Mouse (Mus musculus) thymus, adult 2 months (tissue): ENCODE measurements around the gene Mroh2b. TPM values are rescaled to one million over a fixed set of nuclear protein-coding genes. Genes with fewer than 3 reads are reported as not detected.

Experiments
- DNase-seq: peaks from one replicate; pipeline ENCODE4 v3.0.0; 2021
- H3K27ac ChIP-seq: fragments of 200-500 bp; 2 replicates; pipeline ENCODE4 v1.5.1; 2012; ENCODE audit warnings: low read length, control low read depth; ENCODE audit not compliant: control insufficient read depth, insufficient read depth
- H3K27me3 ChIP-seq: fragments of 200-500 bp; 2 replicates; pipeline ENCODE4 v1.6.1; 2012; ENCODE audit warnings: mild to moderate bottlenecking, low read length, moderate library complexity, mixed read lengths; ENCODE audit not compliant: control insufficient read depth, insufficient read depth
- H3K36me3 ChIP-seq: fragments of 200-500 bp; 2 replicates; pipeline ENCODE4 v1.6.1; 2012; ENCODE audit warnings: mild to moderate bottlenecking, low read length, moderate library complexity; ENCODE audit not compliant: control insufficient read depth, insufficient read depth
- H3K4me1 ChIP-seq: fragments of 200-500 bp; replicated peaks from 2 replicates; pipeline ENCODE4 v1.6.1; 2012; ENCODE audit warnings: low read length; ENCODE audit not compliant: control insufficient read depth, insufficient read depth
- H3K4me3 ChIP-seq: fragments of 200-500 bp; 2 replicates; pipeline ENCODE4 v1.5.1; 2012; ENCODE audit warnings: mild to moderate bottlenecking, low read length, control low read depth, moderate library complexity; ENCODE audit not compliant: control insufficient read depth, insufficient read depth
- CTCF ChIP-seq: fragments of 200-500 bp; IDR thresholded peaks from 2 replicates; pipeline ENCODE4 v1.5.1; 2012; ENCODE audit warnings: mild to moderate bottlenecking, control low read depth, low read length, moderate library complexity, borderline replicate concordance; ENCODE audit not compliant: control insufficient read depth, poor library complexity, insufficient read depth; ENCODE audit errors: extremely low read depth
- POLR2A ChIP-seq: fragments of 200-500 bp; IDR thresholded peaks from 2 replicates; pipeline ENCODE4 v1.6.1; 2012; ENCODE audit warnings: mild to moderate bottlenecking, low read length, control low read depth, moderate library complexity; ENCODE audit not compliant: control insufficient read depth, poor library complexity, insufficient read depth; ENCODE audit errors: extremely low read depth
- WGBS: fragments of 180-500 bp; shearing (Covaris S2); methylation state at CpG from one replicate; pipeline ENCODE4 v1.1.7; 2018; 5-methylcytosine and 5-hydroxymethylcytosine counted together
- polyA plus RNA-seq: library from polyadenylated mRNA; depleted of rRNA; stranded (reverse); fragments of >200 nt; gene quantifications from 2 replicates; pipeline ENCODE4 v1.2.3, GENCODE M21; 2012; rRNA removed

Mroh2b gene
- polyA plus RNA-seq: 0.07 TPM in 1 of 2 replicates, not detected in the other

DNA sequence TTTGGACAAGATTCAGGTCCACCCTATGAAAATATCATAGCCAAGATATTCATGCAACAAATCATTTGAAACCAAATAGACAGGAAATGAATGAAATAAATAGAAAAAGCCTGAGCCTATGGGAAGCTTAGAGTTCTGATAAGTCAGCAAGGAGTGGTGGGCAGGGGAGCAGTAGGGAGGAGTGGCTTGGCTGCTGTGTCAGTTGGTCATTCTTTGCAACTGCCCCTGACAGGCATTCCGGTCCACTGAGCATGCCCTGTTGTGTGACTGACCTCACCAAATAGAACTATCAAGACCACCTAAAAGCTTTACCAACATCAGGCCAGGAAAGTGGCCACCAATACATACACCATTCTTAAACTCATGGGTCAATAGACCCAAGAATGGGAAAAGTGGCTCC is at the start of gene Mroh2b:
Gene Mroh2b (plus strand): TSS at position 301 of the 400 bp plus-strand sequence.
- Histone ChIP-seq H3K4me1 (no peaks in the 10 kb centered on the region), H3K27me3 (no peaks in the 10 kb centered on the region), H3K36me3 (no peaks in the 10 kb centered on the region), H3K4me3 (no peak within 1 kb of the TSS), H3K27ac (no peak within 1 kb of the TSS)
- no peak for DNase-seq
- 100% methylated on average over 1 of the region's 1 CpGs for whole genome bisulfite sequencing
- no peak for TF ChIP-seq POLR2A
- TF ChIP-seq CTCF: no peak

GRCm38 (mm10) chr15:4850015-4850414 is 48.5 kb upstream of the Mroh2b start:
- H3K4me3 ChIP-seq: no peak overlapping the region
- 93% methylated on average over 1 of the region's 1 CpGs for WGBS
- H3K36me3 ChIP-seq: no peaks in the 10 kb centered on the region
- H3K4me1 ChIP-seq: no peaks in the 10 kb centered on the region
- no peak overlapping the region for H3K27ac ChIP-seq
- no peaks in the 10 kb centered on the region for H3K27me3 ChIP-seq
- no peak for DNase-seq
- no peak for TF ChIP-seq CTCF
- no peak for TF ChIP-seq POLR2A

DNA sequence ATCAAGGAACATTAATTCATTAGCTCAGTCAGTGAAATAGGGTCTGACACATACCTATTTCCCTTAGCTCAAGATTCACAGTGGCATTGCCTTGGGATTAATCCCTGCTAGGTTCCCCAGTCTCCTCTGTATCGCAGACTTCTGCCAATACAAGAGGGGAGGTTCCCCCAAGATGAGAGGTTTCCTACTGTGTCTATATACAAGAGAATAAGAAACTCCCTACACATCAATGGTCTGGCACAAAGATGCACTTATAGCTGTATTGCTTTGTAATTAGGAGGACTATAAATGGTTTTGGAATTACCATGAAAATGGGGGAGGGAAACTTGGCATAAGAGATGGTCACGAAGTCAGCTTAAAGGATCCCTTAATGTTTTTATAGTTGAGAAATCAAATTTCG is 3.6 kb upstream of the Mroh2b start:
- 79% methylated on average over 3 of the region's 3 CpGs for WGBS
- Histone ChIP-seq H3K4me1 (no peaks in the 10 kb centered on the region), H3K27ac (no peak overlapping the region), H3K36me3 (no peaks in the 10 kb centered on the region), H3K4me3 (no peak overlapping the region), H3K27me3 (no peaks in the 10 kb centered on the region)
- no peak for DNase-seq
- TF ChIP-seq CTCF: no peak
- TF ChIP-seq POLR2A: no peak

- WGBS: 84% methylated on average over 8 of the region's 8 CpGs
Measured at GRCm38 (mm10) chr15:4934731-4935130, 36.2 kb downstream of the Mroh2b start.

GRCm38 (mm10) chr15:4973355-4973754 is 74.8 kb downstream of the Mroh2b start:
- Histone ChIP-seq H3K27me3 (no peaks in the 10 kb centered on the region), H3K36me3 (no peaks in the 10 kb centered on the region), H3K4me1 (no peaks in the 10 kb centered on the region), H3K27ac (no peak overlapping the region), H3K4me3 (no peak overlapping the region)
- no peak for DNase-seq
- WGBS: 100% methylated on average over 1 of the region's 1 CpGs
- TF ChIP-seq POLR2A: no peak
- no peak for TF ChIP-seq CTCF

More at GRCm38 (mm10) chr15:4934731-4935130, 36.2 kb downstream of the Mroh2b start:
- H3K27me3 ChIP-seq: no peaks in the 10 kb centered on the region
- no peak overlapping the region for H3K4me3 ChIP-seq
- no peaks in the 10 kb centered on the region for H3K4me1 ChIP-seq
- TF ChIP-seq CTCF (no peak), POLR2A (no peak)
- no peaks in the 10 kb centered on the region for H3K36me3 ChIP-seq
- DNase-seq: no peak
- no peak overlapping the region for H3K27ac ChIP-seq

DNA sequence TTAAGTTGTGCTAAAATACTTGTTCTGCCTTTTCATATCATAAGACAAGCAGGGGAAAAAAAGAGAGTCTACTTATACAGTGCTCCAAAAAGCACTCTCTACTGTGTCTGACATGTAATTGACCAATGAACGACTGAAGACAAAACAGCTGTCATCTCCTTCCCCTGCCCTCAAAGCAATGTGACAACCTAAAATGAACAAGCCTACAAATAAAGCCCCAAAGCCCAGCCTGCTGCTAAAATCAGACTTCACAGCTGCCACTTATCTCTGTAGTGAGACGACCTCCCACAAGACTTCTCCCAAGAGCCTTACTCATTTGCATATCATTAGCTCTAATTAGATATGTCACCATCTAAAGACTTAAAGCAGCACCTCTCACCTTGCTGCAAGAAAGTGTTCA is 104.4 kb downstream of the Mroh2b start:
- Histone ChIP-seq H3K27ac (no peak overlapping the region), H3K27me3 (no peaks in the 10 kb centered on the region), H3K36me3 (no peaks in the 10 kb centered on the region), H3K4me3 (no peak overlapping the region), H3K4me1 (no peaks in the 10 kb centered on the region)
- no peak for TF ChIP-seq POLR2A
- no peak for TF ChIP-seq CTCF
- WGBS: 61% methylated on average over 2 of the region's 2 CpGs
- DNase-seq: no peak

DNA sequence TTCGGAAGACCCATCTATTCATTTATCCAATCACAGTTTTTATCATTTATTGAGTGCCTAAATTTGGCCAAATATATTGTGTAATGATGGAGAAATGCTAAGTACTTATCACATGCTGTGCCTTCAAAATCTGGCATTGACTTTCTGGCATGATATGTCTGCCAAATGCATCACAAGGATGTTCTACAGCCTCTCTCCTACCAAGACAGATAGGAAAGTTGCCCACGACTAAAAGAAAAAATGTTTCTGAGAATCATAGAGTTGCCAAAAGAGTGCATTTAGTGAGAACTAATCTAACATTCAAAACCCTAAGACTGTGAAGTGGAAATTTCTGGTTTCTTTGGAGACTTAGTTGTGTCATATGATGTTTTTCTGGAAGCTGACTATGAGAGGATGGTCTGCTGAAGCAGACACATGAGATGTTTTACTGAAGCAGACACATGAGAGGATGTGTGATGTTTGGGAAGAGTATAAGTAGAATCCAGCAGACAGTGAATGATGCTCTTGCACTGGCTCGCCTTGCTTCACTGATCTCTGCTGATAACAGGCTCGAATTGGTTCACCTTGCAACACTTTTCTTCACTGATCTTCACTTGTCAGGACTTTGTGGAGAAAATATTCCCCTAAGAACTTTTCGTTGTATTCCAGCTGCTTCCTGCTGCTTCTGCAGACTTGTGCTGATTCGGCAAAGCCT is 105.1 kb downstream of the Mroh2b start:
- Histone ChIP-seq H3K27ac (no peak overlapping the region), H3K4me3 (no peak overlapping the region), H3K27me3 (no peaks in the 10 kb centered on the region), H3K36me3 (no peaks in the 10 kb centered on the region), H3K4me1 (no peaks in the 10 kb centered on the region)
- TF ChIP-seq POLR2A (no peak), CTCF (no peak)
- no peak for DNase-seq
- 77% methylated on average over 6 of the region's 6 CpGs for WGBS
